Mouse (Mus musculus): ENCODE data around the gene Ccdc85b. TPM values are rescaled to one million over a fixed set of nuclear protein-coding genes. Genes with fewer than 3 reads are reported as not detected.

Ccdc85b gene
- polyA plus RNA-seq, 1 experiment from 2014 or later: 7.1 TPM

Other genes starting within 250 kb of the Ccdc85b start
- gene Pacs1, start 184.8 kb downstream of the Ccdc85b start, polyA plus RNA-seq (2015; fragmentation: Nextera tagmentation; extraction: Ambion mirVana): 20.2 and 21.4 TPM in 2 replicates
- gene Sf3b2, start 162.4 kb downstream of the Ccdc85b start, polyA plus RNA-seq (2015; fragmentation: Nextera tagmentation; extraction: Ambion mirVana): 428 and 432 TPM in 2 replicates
- gene Gal3st3, start 159.6 kb downstream of the Ccdc85b start, polyA plus RNA-seq (2015; fragmentation: Nextera tagmentation; extraction: Ambion mirVana): 21.3 and 22.6 TPM in 2 replicates
- not detected in 2 replicates for gene Catsper1, start 122.2 kb downstream of the Ccdc85b start, polyA plus RNA-seq (2015; fragmentation: Nextera tagmentation; extraction: Ambion mirVana)
- 1.5 and 1.9 TPM in 2 replicates for gene Cst6, start 108.3 kb downstream of the Ccdc85b start, polyA plus RNA-seq (2015; fragmentation: Nextera tagmentation; extraction: Ambion mirVana)
- 64.3 and 69.5 TPM in 2 replicates for gene Eif1ad, start 91.2 kb downstream of the Ccdc85b start, polyA plus RNA-seq (2015; fragmentation: Nextera tagmentation; extraction: Ambion mirVana)
- 479 and 496 TPM in 2 replicates for gene Banf1, start 90.7 kb downstream of the Ccdc85b start, polyA plus RNA-seq (2015; fragmentation: Nextera tagmentation; extraction: Ambion mirVana)
- gene Sart1, start 69.2 kb downstream of the Ccdc85b start, polyA plus RNA-seq (2015; fragmentation: Nextera tagmentation; extraction: Ambion mirVana): 85.3 and 88.4 TPM in 2 replicates
- gene Tsga10ip, start 55.4 kb downstream of the Ccdc85b start, polyA plus RNA-seq (2015; fragmentation: Nextera tagmentation; extraction: Ambion mirVana): 0.39 TPM in 1 of 2 replicates, not detected in the other
- 291 and 298 TPM in 2 replicates for gene Drap1, start 32.9 kb downstream of the Ccdc85b start, polyA plus RNA-seq (2015; fragmentation: Nextera tagmentation; extraction: Ambion mirVana)
- gene AI837181, start 32.8 kb downstream of the Ccdc85b start, polyA plus RNA-seq (2015; fragmentation: Nextera tagmentation; extraction: Ambion mirVana): 40.6 and 44.4 TPM in 2 replicates
- not detected in 2 replicates for gene Fosl1, start 10.3 kb downstream of the Ccdc85b start, polyA plus RNA-seq (2015; fragmentation: Nextera tagmentation; extraction: Ambion mirVana)
- 153 and 155 TPM in 2 replicates for gene Fibp, start 2.7 kb upstream of the Ccdc85b start, polyA plus RNA-seq (2015; fragmentation: Nextera tagmentation; extraction: Ambion mirVana)
- 4.4 and 5.4 TPM in 2 replicates for gene Ctsw, start 10.6 kb upstream of the Ccdc85b start, polyA plus RNA-seq (2015; fragmentation: Nextera tagmentation; extraction: Ambion mirVana)
- 30.7 and 31.1 TPM in 2 replicates for gene Efemp2, start 16.1 kb upstream of the Ccdc85b start, polyA plus RNA-seq (2015; fragmentation: Nextera tagmentation; extraction: Ambion mirVana)
- 44.4 and 47.0 TPM in 2 replicates for gene Mus81, start 30.5 kb upstream of the Ccdc85b start, polyA plus RNA-seq (2015; fragmentation: Nextera tagmentation; extraction: Ambion mirVana)
- gene Cfl1, start 32.6 kb upstream of the Ccdc85b start, polyA plus RNA-seq (2015; fragmentation: Nextera tagmentation; extraction: Ambion mirVana): 3,452 and 3,520 TPM in 2 replicates
- gene 1700020D05Rik, start 45.9 kb upstream of the Ccdc85b start, polyA plus RNA-seq (2015; fragmentation: Nextera tagmentation; extraction: Ambion mirVana): 0.23 and 0.27 TPM in 2 replicates
- 41.4 and 44.4 TPM in 2 replicates for gene Snx32, start 52.6 kb upstream of the Ccdc85b start, polyA plus RNA-seq (2015; fragmentation: Nextera tagmentation; extraction: Ambion mirVana)
- gene Ovol1, start 102.8 kb upstream of the Ccdc85b start, polyA plus RNA-seq (2015; fragmentation: Nextera tagmentation; extraction: Ambion mirVana): 0.06 TPM in 1 of 2 replicates, not detected in the other
- 1.4 and 1.7 TPM in 2 replicates for gene Ap5b1, start 110.1 kb upstream of the Ccdc85b start, polyA plus RNA-seq (2015; fragmentation: Nextera tagmentation; extraction: Ambion mirVana)
- 146 and 170 TPM in 2 replicates for gene Rnaseh2c, start 144.0 kb upstream of the Ccdc85b start, polyA plus RNA-seq (2015; fragmentation: Nextera tagmentation; extraction: Ambion mirVana)
- gene Kat5, start 152.3 kb upstream of the Ccdc85b start, polyA plus RNA-seq (2015; fragmentation: Nextera tagmentation; extraction: Ambion mirVana): 72.7 and 80.7 TPM in 2 replicates
- gene Rela, start 179.6 kb upstream of the Ccdc85b start, polyA plus RNA-seq (2015; fragmentation: Nextera tagmentation; extraction: Ambion mirVana): 33.4 and 34.4 TPM in 2 replicates
- 9.4 and 11.0 TPM in 2 replicates for gene Sipa1, start 205.8 kb upstream of the Ccdc85b start, polyA plus RNA-seq (2015; fragmentation: Nextera tagmentation; extraction: Ambion mirVana)
- gene Map3k11, start 230.8 kb upstream of the Ccdc85b start, polyA plus RNA-seq (2015; fragmentation: Nextera tagmentation; extraction: Ambion mirVana): 11.3 and 11.7 TPM in 2 replicates
- gene Pcnx3, start 231.0 kb upstream of the Ccdc85b start, polyA plus RNA-seq (2015; fragmentation: Nextera tagmentation; extraction: Ambion mirVana): 21.6 and 29.4 TPM in 2 replicates
- 0.31 and 0.32 TPM in 2 replicates for gene Kcnk7, start 246.5 kb upstream of the Ccdc85b start, polyA plus RNA-seq (2015; fragmentation: Nextera tagmentation; extraction: Ambion mirVana)